Mouse (Mus musculus) midbrain, embryonic 11.5 days (tissue): ENCODE results near the gene Ankrd6. TPM values are rescaled to one million over a fixed set of nuclear protein-coding genes. Genes with fewer than 3 reads are reported as not detected.

Experiments used
- ATAC-seq: fragments of 200-750 bp; cut with Nextera tagmentation; 2 replicates; pipeline ENCODE4 v1.8.0; 2017; ENCODE audit warnings: moderate TSS enrichment, moderate library complexity; ENCODE audit not compliant: low FRiP score
- DNase-seq: peaks from one replicate; pipeline ENCODE4 v3.0.0; 2015; ENCODE audit warnings: low spot score; ENCODE audit errors: missing footprints
- H3K27ac ChIP-seq: fragments of 300-500 bp; sonication (generic); 2 replicates; pipeline ENCODE4 v1.5.1; 2014; ENCODE audit warnings: low read depth, low read length
- H3K27me3 ChIP-seq: fragments of 300-500 bp; sonication (generic); 2 replicates; pipeline ENCODE4 v1.6.1; 2014; ENCODE audit warnings: mild to moderate bottlenecking, low read length, moderate library complexity, mixed read lengths; ENCODE audit not compliant: control insufficient read depth, insufficient read depth
- H3K36me3 ChIP-seq: fragments of 300-500 bp; sonication (generic); 2 replicates; pipeline ENCODE4 v1.6.1; 2014; ENCODE audit warnings: mild to moderate bottlenecking, low read length, moderate library complexity, mixed read lengths; ENCODE audit not compliant: control insufficient read depth, insufficient read depth
- H3K4me1 ChIP-seq: fragments of 300-500 bp; sonication (generic); 2 replicates; pipeline ENCODE4 v1.6.1; 2014; ENCODE audit warnings: low read length; ENCODE audit not compliant: control insufficient read depth, insufficient read depth
- H3K4me2 ChIP-seq: fragments of 300-500 bp; sonication (generic); 2 replicates; pipeline ENCODE4 v1.6.1; 2014; ENCODE audit warnings: mild to moderate bottlenecking, moderate library complexity
- H3K4me3 ChIP-seq: fragments of 300-500 bp; sonication (generic); 2 replicates; pipeline ENCODE4 v1.5.1; 2014; ENCODE audit warnings: low read depth, low read length
- H3K9ac ChIP-seq: fragments of 300-500 bp; sonication (generic); 2 replicates; pipeline ENCODE4 v1.6.1; 2014; ENCODE audit warnings: low read length
- H3K9me3 ChIP-seq: fragments of 300-500 bp; sonication (generic); 2 replicates; pipeline ENCODE4 v1.6.1; 2016; ENCODE audit warnings: low read length; ENCODE audit not compliant: control insufficient read depth
- WGBS: fragments of 180-500 bp; shearing (Covaris S2); extraction: QIAGEN DNeasy Blood & Tissue Kit; methylation state at CpG from one replicate; pipeline ENCODE4 v1.1.7; 2014; 5-methylcytosine and 5-hydroxymethylcytosine counted together
- polyA plus RNA-seq: library from polyadenylated mRNA; unstranded; fragments of >200 nt; fragmentation: Nextera tagmentation; extraction: Ambion mirVana; gene quantifications from 2 replicates; pipeline ENCODE4 v1.2.1, GENCODE M21; 2014

Gene Ankrd6
- polyA plus RNA-seq, 1 experiment from 2014 or later: 33.2 TPM

DNA sequence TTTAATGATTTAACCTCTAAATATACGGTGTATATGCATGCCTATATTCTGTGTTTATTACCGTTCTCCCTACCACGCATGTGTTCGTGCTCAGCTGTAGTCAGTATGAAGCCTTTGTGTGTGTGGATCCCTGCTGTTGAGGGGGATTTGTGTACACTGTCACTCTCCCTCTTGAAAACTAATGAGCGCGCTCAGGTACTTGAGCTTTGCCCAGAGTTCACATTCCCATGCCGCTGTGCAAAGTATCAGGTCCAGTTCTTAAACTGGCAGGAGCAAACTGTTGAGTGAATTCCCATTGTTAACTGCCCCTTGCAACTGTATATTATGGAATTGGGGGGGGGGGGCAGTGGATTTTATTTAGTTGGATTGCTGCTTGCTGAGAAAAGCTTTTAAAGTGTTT is 183.2 kb downstream of the Ankrd6 start:
- no peak overlapping the region for H3K4me2 ChIP-seq
- DNase-seq: no peak

DNA sequence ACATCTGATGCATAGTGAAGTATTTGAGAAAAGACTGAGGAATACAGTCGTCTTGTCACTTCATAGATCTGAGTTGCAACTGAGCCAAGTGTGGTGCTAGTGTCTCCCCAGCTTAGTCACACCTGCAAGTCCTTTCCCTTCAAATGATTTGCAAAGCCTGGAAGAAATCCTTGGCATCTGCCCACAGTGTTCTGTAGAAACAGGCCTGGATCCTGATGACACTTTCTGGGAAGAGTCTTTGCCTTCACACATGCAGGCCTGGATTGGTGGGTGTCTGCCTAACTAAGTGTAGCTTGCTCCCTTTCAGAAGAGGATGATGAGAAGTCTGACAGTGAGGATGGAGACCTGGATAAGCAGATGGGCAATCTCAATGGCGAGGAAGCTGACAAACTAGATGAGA is 193.2 kb downstream of the Ankrd6 start:
- H3K27me3 ChIP-seq: no peaks in the 10 kb centered on the region
- no peak for DNase-seq
- WGBS: 89% methylated on average over 2 of the region's 2 CpGs
- H3K4me2 ChIP-seq: no peak overlapping the region
- no peak for ATAC-seq
- peaks cover 22% of the 10 kb centered on the region for H3K36me3 ChIP-seq
- no peak overlapping the region for H3K27ac ChIP-seq
- H3K9me3 ChIP-seq: no peaks in the 10 kb centered on the region
- H3K4me1 ChIP-seq: no peaks in the 10 kb centered on the region
- no peak overlapping the region for H3K9ac ChIP-seq
- H3K4me3 ChIP-seq: no peak overlapping the region

More for the DNA sequence above, 183.2 kb downstream of the Ankrd6 start:
- Histone ChIP-seq H3K27ac (no peak overlapping the region), H3K36me3 (peaks cover 20% of the 10 kb centered on the region), H3K9ac (no peak overlapping the region), H3K4me1 (no peaks in the 10 kb centered on the region), H3K4me3 (no peak overlapping the region), H3K27me3 (no peaks in the 10 kb centered on the region), H3K9me3 (no peaks in the 10 kb centered on the region)
- WGBS: 90% methylated on average over 7 of the region's 7 CpGs
- ATAC-seq: no peak

Other genes starting within 250 kb of the Ankrd6 start
- gene Lyrm2, start 150.6 kb downstream of the Ankrd6 start, polyA plus RNA-seq: 169 and 175 TPM in 2 replicates
- gene Rragd, start 32.2 kb upstream of the Ankrd6 start, polyA plus RNA-seq: 32.9 and 34.9 TPM in 2 replicates
- 59.6 and 62.8 TPM in 2 replicates for gene Ube2j1, start 80.6 kb upstream of the Ankrd6 start, polyA plus RNA-seq
- gene Gabrr2, start 112.2 kb upstream of the Ankrd6 start, polyA plus RNA-seq: 0.26 and 0.30 TPM in 2 replicates
- gene Gabrr1, start 181.7 kb upstream of the Ankrd6 start, polyA plus RNA-seq: 0.14 TPM in 1 of 2 replicates, not detected in the other
- gene Pm20d2, start 238.9 kb upstream of the Ankrd6 start, polyA plus RNA-seq: 0.80 and 1.4 TPM in 2 replicates